Mouse (Mus musculus): ENCODE measurements around the gene Zfyve27.

Zfyve27 gene

DNA sequence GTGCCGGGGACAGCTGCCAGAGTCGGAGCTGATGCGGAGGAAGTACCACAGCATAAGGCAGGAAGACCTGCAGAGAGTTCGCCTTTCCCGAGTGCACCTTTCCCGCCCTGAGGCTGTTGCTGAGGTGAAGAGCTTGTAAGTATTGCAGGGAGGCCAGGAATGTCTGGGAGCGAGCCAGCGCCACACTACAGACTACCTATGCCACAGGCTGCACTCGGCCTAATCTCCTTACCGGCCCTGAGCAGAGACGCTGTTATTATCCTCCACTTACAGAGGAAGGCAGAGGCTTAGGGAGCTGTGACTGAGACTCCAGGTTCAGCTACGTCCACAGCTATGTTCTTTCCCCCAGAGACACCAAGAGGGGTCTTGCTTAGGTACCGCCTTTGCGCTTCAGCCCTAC lies 15.6 kb downstream of the Zfyve27 start:
- peak; percentile 58 for DNase-seq (ENCODE audit: low spot score)

DNA sequence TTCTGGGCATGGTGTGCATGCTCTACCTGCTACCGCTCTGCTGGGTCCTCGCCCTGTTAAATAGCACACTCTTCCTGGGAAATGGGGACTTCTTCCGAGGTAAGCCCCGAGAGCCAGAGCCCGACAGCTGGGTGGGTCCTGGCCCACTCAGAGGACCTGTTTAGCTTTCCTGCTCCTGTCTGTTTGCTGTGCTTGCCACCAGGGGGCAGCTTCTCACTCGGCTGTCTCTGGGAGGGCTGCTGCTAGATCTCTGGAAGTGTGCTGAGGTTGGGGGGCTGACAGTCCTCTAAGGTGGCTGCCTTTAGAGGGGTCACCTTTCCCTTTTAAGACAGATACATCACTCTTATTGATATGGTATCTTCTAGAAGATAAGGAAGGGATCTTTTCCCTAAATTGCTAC lies 18.9 kb downstream of the Zfyve27 start:
- no peak for DNase-seq (ENCODE audit: low spot score)

DNA sequence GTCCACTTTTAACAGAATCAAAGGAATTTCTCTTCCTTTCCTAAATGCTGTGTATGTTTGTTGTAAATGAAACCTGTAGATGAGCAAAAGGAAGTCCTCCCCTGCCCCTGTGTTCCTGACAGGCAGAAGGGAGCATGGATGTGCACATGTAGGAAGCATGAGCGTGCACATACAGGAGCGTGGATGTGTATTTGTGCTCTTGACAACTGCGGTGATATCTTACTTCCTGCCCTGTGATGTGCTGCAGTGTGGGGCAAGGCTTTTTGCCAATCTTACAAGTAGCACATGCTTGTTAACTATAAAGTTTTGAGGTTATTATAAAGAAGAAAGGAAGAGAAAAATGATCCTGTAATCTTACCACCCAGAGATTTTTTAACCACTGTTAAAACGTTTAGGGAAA lies 26.0 kb downstream of the Zfyve27 start:
- no peak for DNase-seq (ENCODE audit: low spot score)

DNA sequence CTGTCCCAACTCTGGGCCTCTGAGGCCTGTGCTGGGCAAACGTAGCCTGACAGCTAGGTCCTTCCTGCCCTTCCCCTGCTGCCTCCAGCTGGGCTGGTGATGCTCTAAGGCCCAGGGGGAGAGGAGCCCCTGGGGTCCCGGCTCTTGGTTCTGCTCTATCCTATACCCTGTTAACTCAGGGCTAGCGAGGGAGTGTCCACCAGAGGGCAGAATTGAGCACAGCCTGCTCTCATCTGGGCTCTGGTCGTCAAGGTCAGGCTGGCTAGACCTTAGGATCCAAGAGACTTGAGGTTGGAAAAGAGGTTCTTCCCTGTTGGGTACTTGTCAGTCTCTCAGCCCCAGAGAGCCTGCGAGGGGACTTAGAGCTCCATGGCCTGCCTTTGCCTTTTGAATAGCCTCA lies 26.7 kb downstream of the Zfyve27 start:
- peak; percentile 48 for DNase-seq (ENCODE audit: low spot score)

DNA sequence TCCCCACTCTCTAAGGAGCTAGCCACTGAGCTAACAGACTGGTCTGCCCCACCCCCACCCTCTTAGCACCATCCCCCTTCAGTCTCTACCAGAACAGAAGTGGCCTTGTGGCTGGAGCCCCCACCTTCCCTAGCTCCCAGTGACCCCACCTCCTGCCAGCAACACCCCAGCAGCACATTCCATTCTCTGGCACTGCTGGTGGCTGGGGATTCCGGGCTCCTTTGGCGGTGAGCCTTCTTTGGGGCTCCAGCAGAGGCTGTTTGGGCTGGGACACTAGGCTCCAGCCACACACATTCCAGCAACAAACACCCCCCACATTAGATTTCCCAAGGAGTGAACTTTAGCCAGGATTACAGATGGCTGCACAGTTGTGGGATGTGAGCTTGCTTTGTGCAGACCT lies 29.6 kb downstream of the Zfyve27 start:
- DNase-seq (ENCODE audit: low spot score): no peak

DNA sequence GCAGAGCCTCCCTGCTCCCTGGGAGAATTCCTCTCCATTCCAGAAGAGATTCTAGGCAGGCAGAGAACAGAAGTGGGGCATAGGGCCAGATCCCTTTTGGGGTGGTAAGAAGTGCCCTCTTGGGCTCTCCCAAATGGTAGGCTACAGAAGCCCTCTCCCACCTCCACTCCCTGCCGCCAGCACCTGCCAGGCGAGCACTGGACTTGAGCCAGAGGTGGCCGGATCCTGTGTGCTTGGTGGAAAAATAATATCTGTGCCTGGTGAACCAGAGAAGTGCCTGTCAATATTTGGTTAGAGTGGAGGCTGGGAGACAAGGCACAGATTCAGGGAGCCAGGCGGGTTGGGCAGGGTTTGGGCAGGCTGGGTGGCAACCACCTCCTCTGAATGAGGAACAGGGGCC lies 32.6 kb downstream of the Zfyve27 start:
- DNase-seq (ENCODE audit: low spot score): peak; percentile 26

DNA sequence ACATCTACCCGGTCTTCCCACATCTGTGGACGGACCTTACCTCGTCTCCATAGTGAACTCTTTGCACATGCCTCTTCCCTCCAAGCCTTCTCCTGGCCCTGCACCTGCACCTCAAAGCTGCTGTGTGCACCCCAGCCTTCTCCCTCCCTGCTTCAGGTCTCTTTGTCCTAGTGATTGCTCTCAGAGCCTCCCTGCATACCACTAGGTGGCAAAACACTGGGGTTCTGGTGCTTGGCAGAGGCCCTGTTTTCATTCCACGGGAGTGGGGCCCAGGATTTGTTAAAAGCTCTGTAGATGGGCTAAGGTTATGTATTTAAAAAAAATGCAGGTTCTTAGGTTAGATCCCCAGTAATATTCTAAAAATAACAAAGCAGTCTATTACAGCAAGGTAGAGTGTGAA lies 33.3 kb downstream of the Zfyve27 start:
- no peak for DNase-seq (ENCODE audit: low spot score)

DNA sequence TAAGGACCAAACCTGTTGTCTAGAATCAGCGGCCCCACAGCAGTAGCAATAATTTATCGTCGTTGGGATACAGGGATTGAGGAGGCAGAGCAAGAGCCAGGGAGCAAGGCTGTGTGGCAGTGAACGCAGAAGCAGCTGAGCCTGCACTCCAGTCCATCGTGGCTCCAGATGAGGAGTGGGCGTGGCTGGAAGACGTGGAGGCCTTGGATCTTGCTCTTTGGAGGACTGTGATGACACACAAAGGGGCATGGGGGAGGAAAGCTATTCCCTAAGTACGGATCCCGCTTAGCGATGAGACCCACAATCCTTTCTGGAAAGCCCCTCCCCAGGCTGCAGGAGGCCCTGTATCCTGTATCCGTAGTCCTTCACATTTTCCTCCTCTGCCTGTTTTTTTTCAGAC lies 34.3 kb downstream of the Zfyve27 start:
- no peak for DNase-seq (ENCODE audit: low spot score)

DNA sequence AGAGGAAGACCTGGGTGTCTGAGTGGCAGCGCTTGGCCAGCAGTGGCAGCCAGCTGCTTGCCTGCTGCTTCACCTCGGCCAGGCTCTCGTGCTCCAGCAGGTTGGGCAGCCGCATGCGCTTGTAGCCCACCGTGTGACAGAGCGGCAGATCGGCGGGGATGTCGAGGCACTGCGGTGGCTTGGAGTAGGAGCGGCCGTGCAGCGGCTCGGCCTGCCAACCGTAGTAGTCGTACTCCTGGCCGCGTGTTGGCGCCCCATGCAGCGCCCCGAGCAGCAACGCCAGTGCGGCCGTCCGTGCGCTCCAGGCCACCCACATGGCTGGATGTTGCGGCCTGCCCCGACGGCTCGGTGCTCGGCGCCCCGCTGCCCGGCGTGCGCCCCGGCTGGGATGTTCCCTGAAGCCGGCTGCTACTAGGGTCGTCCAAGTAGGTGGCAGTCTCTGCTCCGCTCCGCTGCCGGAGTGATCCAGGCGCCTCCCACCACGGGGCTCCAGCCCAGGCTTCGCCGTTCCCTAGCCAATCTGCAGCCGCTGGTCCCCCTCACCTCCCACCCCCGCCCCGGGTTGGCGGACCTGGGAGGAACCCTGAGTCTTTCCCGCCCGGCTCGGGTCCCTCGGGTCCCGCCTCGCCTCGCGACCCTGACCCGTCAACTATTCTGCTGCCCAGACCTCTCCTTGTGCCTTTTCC lies 38.1 kb downstream of the Zfyve27 start, which contains the start of gene Sfrp5:
Gene Sfrp5, minus strand, starts transcription at position 557 of the 686 bp plus-strand sequence.
- DNase-seq (ENCODE audit: low spot score): no peak

DNA sequence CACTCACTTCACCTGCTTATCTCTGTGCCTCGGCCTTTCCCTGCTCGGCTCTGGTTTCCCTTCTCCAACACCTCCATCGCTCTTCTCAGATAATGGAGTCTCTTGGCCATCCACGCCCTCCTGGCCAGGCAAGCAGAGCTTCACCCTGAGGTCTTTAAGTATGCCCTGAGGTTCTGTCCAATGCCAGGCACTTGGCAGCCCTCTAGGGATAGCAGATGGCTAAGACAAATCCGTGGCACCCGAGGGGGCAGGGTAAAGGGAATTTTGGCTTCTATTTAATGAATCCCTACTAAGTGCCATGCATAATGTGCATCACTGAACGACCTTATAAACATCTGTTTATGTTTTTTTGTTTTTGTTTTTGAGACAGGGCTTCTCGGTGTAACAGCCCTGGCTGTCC lies 38.7 kb downstream of the Zfyve27 start:
- DNase-seq (ENCODE audit: low spot score): no peak

DNA sequence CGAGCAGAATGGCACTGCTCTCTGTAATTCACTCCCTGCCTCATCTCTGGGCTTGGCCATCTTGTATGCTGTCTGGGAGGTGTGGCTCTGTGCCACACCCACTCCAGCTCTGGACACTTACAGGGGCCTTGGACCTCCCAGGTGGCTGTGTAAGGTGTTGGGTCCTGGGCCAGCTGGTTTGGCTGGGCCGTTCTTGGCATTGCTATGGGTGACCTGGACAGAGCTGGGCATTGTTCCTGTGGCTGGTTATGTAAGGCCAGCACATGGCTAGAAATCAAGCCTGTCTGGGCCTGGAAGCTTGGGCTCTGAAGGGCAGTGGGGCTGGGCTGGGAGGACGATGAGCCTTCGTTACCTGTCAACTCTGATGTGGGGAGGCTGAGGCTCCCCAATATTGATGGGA lies 40.6 kb downstream of the Zfyve27 start:
- no peak for DNase-seq (ENCODE audit: low spot score)

DNA sequence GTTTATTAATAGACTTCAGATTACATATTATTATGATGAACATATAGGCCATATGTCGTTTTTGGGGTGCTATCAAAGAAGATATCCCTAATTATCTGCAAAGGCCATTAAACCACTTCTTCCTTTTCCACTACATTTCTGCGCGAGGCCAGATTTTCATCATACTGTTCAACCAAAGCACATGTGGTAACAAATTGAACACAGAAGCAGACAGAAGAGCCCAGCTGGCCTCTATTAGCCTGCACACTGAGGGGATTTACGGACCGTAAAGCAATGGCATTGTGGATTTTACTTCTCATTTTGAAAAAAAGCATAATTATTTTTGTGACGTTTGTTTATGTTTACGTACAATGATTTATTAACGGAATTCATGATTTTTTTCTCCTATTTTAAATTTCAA lies 41.5 kb downstream of the Zfyve27 start:
- no peak for DNase-seq (ENCODE audit: low spot score)

DNA sequence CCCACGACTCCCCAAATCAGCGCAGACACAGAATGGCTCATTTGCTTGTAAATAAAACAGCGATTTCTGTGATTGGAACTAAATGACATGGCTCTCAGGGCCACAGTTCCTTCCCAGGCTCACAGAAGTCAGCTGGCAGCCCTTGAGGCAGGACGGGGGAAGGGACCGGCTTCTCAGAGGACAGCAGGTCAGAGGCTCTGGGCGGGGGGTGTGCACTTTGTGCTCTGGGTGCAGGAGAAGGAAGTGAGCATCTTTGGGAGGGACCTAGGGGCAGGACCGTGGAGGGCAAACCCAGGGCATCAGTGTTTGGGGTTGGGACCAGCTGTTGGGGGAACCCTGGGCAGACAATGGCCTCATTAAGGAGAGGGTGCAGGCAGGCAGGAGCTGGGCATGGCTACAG lies 45.7 kb downstream of the Zfyve27 start:
- no peak for DNase-seq (ENCODE audit: low spot score)

DNA sequence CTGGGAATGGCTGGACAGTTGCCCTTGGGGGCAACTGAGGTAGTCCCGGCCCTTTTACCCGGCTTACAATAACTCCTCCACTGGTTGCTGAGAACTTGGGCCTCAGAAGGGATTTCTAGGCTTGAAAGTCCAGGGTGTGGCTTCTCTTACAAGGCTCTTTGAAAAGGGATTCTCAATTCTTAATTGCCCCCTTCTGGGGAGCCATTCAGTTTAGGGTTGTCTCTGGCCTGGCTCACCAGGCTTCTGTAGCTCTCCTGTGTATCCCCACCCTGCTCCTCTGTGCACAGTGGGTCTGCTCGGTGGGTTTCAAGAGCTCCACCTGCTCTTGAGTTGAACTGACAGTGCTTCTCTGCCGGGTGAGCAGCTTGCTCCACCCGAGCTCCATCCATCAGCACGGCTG lies 46.2 kb downstream of the Zfyve27 start:
- no peak for DNase-seq (ENCODE audit: low spot score)

DNA sequence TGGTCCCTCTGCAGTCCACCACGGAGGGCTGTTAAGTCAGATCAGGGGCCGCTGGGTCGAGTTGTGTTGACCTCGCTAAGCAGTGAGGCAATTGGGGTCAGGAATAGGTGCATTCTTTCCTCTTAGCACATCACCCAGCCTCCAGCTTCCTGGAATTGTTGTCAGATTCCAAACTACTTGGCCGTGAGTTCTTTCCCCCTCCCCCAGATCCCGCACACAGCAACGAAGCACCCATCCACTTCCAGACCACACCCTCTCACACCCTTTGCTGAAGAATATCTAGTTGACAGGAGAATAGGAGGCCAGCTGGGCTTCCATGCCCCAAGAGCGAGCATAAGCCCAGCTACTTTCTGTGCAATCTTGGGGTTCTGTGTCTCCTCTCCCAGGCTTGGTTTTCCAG lies 48.2 kb downstream of the Zfyve27 start:
- no peak for DNase-seq (ENCODE audit: low spot score)

DNA sequence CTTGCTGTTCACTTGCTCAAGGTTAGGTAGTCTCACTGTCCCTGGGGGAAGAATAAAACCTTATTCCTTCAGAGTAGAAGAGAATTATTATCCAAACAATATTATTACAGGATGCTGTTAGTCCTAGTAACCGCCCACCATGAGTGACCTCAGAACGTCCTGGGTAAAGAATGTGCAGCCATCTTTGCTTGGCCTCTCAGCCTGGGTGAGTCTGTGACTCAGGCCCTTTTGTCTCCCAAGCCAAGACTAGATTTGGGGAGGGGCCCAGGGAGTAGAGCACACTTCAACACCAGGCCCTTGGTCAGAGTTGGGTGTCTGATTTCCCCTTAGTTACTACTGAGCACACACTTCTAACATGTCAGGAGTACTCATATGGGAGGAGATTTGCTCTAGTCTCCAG lies 50.9 kb downstream of the Zfyve27 start:
- no peak for DNase-seq (ENCODE audit: low spot score)

DNA sequence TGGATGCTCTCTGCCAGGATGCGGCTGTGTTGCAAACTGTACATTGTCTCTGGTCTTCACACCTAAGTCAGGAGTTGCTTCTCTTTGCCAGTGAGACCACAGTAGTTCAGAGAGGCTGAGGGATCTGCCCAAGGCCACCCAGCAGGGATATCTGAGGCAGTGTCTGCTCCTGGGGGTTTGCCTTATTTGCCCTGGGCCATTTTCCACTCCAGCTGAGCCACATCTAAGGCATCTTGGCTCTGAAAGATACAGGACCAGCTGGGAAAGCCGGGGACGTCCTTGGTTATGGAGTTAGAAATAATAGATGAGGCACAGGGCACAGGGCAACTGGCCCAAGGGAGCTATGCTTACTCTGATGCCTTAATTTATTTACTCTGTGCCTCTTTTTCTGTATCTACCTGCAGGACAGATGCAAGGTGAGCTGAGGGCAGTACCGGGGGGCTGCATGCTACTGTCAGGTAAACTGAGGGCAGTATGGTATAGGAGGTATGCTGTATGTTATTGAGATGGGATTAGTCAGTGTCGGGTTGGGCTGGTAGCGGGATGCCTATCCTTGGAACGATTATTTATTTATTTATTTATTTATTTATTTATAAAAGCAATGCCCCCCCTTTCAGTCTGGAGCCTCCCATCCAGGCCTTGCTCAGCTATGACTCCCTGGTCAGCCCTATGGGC lies 53.1 kb downstream of the Zfyve27 start:
- no peak for DNase-seq (ENCODE audit: low spot score)

DNA sequence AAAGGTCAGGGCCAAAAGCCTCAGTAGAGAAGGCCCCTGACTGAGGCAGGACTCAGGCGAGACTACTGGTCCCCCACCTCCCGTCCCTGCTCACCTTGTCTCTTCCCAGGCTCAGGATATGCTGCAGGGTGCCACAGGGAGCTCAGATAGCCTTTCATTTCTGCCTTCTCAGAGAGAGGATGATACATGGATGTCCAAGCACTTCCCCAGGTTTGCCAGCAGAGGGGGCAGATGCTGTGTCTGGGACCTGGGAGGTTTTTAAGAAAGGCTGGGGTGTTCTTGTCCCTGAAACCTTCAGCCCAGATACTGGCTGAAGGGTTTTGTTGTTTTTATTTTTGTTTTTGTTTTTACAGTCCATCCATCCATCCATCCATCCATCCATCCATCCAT lies 53.6 kb downstream of the Zfyve27 start:
- DNase-seq (ENCODE audit: low spot score): no peak

DNA sequence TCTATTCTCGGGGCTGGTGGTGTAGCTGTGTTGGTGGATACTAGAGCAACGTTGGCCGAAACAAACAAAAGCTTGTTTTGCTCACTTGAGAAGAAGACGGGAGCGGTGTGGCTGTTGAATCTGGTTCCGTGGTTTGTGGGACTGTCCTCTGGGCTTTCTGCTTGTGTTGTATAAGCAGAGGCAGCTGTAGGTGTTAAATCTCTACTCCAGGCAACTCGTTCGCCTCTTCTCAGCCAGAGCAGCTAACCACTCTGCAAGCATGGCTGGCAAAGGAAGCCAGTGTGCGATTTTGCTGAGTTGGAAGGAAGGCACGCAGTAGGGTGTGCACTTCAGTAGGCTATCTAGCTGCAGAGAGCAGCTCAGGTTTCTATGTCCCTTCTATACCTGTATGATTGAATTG lies 62.7 kb downstream of the Zfyve27 start:
- DNase-seq (ENCODE audit: low spot score): no peak

DNA sequence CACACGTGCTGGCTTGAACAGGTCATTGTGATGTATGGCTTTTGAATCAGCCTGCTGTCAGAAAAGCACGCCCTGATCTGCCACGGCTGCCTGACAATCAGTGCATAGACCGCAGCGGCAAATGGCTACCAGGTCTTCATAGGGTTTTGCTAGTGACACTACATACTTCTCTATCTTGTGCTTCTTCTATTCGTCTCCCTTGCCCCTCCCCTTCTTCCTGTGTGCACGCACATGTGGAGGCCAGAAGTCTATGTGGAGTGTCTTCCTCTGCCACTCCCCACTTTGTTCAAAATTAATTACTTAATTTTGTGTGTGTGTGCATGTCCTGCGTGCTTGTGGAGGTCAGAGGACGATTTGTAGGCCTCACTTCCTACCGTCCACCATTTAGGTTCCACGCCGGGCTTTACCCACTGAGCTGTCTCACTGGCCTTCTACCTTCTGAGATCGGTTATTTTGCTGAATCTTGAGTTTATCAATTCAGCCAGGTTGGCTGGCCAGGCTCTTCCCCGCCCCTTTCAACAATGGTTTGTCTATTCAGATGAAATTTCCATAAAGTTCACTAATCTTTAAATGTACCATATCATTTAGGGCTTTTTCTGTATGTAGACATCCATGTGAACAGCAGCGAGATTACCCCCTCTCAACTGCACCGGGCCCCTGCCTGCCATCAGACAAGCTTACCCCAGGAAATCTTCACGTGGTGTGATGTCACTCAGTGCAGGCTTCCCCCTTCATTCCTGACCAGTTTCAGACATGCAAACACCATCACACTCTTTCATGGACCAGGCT lies 65.9 kb downstream of the Zfyve27 start:
- DNase-seq (ENCODE audit: low spot score): no peak

DNA sequence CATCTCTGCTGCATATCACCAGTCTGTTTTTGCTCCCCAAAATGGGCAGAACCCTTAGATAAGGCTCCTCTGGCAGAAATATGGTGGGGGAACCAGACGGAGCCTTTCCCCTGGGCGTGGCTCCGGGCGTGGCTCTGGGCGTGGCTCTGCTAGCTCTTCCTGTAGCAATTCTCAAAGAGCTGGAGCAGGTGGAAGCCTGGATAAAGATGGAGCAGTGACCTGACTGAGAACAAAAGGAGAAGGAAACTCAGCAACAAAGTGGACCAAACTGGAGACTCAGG lies 66.5 kb downstream of the Zfyve27 start:
- no peak for DNase-seq (ENCODE audit: low spot score)

DNA sequence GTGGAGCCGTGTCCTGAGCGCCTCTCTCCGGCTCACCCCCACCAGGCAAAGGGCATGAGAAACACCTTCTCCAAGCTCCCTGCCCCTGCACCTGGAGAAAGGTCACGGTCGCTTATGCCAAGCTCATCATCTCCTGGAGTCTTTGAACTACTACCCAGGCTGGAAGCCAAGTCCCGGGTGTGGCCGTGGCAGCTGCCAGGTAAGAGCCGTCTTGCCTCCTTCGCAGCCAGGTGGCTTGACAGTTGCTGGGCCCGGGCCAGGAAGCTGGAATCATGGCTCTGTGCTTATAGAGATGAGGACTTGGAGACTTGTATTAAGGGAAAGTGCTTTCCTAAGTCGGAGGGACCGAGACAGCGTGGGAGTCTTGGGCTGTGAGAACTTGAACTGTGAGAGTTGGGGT lies 67.2 kb downstream of the Zfyve27 start:
- DNase-seq (ENCODE audit: low spot score): no peak

DNA sequence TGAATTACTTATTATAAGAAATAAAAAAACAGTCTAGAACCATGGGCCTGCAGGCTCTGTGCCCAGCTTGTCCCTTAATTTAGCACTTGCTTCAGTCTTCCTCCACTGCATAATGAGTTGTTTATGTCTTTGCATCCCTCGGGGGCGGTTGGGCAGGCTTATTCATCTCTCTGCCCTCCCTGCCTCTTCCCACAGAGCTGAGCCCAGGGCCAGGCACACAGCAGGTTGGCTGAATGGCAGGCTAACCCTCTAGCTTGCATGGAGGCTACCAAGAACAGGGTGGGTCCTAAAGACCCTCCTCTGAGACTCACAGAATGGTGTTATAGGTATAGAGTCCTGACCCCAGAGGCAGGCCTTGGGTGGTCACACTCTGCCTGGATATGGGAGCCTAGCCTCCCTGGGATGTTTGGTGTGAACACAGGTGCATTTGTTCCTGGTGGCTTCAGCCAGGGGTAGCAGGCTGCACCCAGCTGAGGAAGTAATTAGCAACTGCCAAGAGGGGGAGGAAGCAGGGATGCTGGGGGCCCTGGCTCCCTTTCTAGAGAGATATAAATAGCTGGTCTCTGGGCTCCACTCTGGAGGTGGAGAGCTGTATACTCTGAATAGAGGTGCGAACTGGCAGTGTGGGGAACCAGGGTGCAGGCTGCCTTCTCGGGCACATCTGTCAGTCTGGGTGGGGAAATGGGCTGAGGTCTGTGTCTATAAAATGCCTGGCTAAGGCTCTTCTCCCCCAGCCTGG lies 74.0 kb downstream of the Zfyve27 start:
- no peak for DNase-seq (ENCODE audit: low spot score)
